Mouse (Mus musculus): Measurements from ENCODE around the gene Selenon.
A peak's percentile ranks its signal among the peaks of the same experiment; 100 is the strongest.

The Selenon gene

DNA sequence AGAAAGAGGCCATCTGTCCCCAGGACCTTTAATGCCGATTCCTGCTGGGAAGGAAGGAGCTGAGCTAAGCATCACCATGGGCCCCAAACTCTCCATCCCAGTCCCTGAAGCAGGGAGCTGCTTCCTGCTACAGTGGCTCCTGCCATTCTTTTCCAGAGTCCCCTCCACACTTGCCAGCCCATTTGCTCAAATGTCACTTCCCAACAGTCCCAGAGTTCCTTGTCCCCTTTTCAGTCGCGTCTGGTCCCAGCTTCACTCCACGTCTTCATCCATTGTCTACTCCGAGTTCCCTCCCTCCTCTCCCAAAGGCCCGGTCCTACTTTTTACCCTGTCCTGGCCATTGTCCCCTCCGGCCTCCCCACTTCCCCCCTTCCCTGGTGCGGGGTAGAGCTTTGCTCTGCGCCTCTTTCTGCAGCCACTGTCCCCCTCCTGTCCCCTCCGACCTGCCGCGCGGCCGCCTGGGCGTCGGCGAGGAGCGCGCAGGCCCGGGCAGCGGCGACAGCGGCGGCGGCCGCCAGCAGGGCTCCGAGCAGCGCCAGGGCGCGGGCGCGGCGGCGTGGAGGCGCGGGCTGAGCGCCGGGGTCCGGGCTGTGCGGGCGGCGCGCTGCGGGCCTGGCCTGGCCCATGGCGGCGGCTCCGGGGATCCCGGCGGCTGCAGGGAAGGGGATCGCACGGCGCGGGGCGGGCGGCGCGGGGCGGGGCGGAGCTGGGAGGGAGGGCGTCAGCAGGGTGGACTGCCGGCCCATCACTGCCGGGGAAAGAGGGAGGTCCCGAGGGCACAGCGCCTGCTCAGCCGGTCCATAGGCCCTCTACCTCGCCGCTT lies at the start of gene Selenon:
Gene Selenon (minus strand): TSS at position 673 of the 823 bp plus-strand sequence.
- DNase-seq = peak; percentile 77

DNA sequence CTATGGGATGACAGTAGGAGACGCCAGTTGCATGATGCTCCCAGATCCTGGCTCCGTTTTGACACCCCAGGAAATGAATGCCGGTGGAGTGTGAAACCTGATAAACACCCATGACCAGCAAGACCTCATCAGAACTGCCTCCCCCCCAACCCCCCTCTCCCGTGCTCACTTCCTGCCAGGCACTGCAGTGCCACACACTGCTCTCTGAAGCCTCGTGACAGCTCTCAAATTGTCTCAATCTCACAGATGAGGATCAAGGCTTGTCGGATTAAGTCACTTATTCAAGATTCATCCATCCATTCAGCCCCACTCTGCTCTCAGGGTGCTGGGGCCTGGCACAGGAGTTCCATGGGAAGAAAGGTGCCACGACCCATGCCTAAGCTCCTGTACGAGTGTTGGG lies 49.4 kb upstream of the Selenon start:
- DNase-seq = no peak

DNA sequence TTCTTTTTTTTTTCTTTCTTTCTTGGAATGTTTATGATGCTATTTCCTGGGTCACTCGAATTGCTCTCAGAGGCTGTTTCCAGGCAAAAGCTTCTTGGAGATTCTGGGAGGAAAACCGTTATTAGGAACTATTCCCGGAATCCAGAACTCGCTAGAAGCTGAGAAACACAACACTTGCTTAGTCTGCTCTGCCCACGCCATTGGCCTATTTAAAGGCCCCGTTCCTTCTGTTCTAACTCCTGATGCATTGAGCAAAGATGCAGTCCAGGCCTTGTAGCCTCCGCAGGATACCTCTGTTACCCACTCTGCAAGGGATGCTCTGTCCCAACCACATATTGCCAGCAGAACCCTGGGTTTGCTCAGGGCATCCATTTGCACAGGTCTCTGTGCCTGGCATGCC lies 48.8 kb upstream of the Selenon start:
- no peak for DNase-seq

DNA sequence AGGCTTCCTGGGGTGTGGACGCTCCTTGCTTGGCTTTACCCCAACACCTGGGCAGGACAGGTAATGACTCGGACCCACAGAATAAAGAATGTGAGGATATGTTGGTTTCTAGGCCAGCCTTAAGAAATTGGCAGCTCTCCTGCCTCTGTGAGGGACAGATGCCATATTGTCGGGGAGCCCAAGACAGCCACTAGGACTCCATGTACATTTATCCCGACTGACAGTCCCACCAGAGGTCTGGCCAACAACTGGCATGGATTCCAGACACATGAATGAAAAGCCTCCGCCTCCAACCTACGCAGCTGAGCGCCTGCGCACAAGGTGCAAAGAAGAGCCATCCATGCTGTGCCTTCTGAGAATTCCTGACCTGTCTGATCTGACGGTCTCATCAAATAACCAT lies 48.1 kb upstream of the Selenon start:
- no peak for DNase-seq

DNA sequence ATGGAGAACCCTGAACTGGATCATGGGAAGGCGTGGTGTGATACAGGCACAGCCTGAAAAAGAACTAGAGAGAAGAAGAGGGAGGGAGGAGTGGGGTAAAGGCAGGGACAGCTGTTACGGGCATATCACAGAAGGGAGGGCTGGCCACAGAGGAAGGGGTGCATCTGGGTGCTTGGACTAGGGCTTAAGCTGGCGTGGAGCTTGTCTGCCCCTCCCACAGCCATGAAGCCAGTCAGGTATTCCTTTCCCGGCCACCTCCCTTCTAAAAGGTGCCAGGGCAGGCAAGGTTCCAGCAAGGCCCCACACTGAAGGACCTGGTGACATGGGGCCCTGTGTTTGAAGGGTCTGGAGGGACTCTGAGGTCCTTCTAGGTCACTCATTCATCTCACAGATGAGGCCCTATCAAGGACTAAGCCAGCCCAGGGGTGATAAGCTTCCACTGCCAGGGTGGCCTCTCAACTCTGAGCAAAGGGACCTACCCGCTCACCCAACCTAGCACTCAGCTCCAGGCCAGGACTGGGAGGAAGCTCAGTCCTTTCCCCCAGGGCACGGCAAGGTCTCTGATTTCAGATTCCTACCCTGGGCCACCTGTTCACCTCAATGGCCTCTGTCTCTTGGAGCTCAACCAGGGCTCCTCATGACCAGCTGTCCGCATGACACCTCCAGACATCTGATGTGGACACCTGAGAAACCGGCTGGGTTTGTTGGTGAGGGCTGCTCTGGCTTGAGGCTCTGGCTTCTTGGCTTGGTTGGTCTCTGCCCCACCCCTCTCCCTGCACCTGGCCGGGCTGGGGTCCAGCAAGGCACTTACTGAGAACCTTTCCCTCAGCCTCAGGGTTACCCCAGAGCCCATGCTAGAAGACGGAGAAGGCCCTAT lies 45.1 kb upstream of the Selenon start:
- no peak for DNase-seq

DNA sequence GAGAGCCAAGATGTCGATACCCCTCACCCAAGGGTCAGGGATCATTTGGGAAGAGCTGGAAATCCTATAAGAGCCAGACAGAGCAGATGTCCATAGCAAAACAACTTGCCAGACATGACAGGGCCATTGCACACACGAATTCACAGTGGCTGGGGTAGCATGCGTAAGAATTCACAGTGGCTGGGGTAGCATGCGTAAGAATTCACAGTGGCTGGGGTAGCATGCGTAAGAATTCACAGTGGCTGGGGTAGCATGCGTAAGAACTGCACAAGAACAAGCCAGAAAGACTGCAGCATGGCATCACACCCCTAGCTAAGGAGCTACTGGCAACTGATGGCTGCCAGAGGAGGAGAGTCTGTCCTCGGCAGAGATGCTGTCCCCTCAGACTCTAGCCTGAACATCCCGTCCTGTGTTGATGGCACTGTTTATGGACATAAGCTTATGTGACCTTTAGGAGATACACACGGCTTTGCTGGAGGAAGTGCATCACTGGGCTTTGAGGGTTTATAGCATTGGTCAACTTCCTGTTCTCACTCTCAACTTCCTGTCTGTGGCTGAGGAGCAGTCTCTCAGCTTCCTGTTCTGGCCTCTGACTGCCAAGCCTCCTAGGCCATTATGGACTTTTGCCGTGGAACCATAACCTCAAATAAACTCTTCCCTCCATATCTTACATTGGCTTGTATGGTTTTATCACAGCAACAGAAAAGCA lies 42.9 kb upstream of the Selenon start:
- DNase-seq = no peak

DNA sequence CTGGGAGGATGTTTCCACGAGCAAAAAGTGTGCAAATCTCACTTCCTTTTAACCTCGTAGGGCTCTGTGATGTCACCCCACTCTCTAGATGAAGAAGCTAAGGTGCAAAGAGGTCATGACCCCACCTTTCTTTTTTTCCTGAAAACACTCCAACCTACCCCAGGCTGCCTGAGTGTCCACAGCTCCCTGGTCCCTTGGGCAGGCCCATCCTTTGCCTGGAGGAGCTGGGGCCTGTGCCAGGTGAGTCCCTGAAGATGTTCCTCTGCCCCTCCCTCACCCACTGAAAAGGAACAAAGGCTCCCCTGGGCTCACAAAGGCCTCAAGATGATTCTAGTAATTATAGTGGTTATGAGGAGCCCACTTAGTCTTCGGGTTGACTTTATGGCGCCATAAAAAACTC lies 40.5 kb upstream of the Selenon start:
- DNase-seq = no peak

DNA sequence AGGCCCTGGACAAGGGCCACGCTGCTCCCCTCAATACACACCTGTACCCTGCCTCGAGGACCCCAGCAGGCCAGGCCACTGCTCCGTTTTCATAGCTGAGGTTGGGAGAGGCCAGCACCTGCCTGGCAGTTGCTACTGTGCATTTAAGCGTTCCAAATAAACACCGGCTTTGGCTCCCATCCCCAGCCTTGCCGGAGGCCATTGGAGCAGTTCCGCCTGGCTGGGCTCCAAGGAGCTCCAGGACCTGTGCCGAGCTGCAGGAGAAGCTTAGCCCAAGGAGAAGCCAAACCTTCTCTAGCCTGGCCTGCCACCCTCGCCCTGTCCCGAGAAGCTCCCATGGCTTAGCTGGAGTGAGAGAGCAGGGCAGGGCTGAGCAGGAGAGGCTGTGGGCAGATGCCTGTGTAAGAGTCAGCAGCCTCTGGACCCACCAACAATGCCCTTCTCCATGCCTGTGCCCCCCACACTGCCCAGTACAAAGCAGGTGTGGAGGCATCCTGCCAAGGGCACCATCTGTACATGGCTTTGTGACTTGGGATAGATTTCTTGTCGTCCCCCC lies 39.6 kb upstream of the Selenon start:
- DNase-seq = peak; percentile 78

DNA sequence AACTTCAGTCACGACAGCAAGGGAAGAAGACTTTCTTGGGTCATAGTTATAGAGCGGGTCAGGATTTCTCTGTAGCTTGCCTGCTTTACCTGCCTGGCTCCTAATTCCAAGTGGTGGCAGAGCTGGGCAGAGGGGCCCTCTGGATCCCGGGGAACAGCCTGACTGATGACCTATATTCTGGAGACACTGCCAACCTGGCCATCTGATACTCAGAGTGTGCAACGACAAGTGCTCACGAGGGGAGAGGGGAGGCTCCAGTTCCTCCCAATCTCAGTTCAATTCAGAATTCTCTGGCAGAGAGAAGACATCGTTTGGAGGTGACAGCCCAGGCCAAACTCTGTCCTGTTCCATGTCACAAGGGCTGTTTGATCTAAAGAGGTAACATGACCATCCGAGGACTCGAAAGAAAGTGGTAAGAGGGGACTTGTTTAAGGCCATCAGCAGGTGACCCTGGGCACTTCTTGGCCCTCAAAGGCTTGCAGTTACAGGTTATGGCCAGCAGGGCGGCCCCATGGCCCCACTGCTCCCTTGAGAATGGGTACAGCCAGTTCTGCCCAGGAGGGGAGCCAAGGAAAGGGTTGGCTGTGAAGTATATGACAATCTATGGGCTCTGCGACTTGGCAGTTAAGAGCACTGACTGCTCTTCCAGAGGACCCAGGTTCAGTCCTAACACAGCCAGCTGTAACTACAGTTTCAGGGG lies 38.4 kb upstream of the Selenon start:
- DNase-seq = no peak

DNA sequence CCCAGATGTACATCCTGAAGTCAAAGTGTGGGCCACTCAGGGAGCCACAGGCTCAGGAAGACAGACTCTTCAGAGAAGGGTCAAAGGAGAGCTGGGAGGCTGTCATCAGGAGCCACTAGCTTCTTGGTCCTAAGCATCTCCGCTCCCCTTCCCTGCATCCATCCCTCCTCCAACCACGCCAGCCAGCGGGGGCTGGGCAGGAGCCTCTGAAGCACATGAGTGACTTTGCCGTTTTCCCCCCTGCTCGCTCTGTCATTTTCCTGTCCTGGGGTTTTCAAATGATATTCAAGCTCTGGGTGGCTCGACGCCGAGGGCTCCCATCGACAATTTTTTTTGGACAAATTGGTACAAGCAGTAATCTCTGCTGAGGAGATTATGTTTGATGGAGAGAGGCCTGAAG lies 37.8 kb upstream of the Selenon start:
- DNase-seq = no peak

DNA sequence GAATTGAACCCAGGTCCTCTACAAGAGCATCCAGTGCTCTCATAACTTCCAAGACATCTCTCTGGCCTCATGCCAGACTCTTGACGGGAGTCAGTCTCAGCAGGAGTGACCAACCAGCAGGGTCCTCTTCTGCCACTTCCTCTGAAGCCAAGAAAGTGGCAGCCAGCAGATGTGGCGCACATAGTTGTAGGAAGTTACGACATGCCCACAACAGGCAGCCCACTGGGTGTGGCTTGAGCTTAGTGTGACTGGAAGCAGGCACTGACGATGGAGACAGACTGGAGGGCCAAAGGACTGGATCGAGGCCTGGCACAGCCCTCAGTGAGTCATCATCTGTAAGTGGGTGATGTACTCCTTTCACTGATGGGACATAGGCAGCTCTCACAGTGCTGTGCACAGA lies 37.0 kb upstream of the Selenon start:
- DNase-seq = peak; percentile 34

DNA sequence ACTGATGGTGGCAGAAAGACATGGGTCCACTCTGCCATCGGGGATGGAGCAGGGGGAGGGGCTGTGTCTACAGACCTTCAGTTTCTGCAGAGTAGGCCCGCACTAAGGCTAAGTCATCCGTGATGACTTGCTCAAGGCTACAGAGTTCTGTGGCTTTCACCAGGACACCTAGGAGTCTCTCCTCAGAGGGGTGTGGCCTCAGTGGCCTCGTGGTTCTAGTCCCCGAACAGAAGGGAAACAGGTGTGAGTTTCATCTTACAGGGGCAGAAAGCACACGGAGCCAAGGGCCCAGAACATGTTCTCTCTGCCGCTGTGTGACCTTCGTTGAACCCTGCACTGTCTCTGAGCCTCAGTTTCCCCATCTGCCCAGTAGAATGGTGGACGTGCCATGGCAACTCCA lies 36.3 kb upstream of the Selenon start:
- DNase-seq = no peak

DNA sequence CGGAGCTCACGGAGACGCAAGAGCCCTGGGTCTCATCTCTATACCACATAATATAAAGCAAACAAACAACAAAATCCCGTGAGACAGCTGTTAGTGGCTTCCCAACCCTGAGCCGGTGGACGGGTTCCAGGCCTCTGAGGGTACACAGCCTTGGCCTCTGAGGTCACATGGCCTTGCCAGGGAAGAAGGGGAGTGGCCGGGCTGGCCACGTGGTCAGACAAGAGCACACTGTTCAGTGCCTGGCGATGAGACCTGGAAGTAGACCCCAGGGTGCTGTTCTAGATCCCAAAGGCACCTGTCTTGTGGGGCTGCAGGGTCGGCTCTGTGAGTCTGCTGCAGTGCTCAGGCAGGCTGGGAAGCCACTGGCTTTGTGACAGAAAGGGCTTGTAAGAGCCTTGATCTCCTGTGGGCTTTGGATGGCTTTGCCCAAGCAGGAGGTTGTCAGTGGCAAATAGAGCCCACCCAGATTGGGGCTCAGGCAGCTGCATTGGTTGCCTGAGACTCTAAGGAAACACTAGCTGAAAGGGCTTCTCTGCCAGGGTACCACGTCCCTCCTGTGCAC lies 35.8 kb upstream of the Selenon start:
- no peak for DNase-seq

DNA sequence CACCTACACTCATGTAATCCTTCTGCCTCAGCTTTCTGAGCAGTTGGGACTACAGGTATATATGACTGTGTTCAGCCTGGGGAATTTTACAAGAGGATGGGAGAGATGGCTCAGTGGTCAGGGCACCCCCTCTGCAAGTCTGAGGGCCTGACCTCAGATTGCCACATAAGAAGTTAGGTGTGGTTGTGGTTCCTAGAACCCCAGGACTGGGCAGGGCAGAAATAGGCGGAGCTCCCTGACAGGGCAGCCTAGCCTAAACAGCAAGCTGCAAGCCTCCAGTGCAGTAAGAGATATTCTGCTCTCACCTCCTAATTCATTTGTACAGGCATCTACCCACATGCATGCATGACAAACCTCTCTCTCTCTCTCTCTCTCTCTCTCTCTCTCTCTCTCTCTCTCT lies 34.7 kb upstream of the Selenon start:
- DNase-seq = no peak

DNA sequence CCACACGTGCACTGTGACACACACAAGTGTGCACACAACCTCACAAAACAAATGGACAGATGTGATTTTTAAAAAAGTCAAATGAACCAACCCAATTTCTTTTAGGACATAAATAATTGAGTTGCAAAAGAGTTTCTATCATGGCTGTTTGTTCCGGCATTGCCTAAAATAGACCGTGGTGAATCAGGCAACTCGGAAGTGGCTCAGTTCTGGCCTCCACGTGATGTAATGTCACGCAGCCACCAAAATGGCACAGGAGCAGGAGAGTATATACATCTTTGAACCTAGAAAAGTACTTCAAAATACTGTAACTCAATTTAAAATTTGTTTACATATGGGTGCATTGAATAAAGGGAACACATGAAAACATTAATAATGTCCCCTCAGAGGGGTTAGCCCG lies 34.2 kb upstream of the Selenon start:
- no peak for DNase-seq

DNA sequence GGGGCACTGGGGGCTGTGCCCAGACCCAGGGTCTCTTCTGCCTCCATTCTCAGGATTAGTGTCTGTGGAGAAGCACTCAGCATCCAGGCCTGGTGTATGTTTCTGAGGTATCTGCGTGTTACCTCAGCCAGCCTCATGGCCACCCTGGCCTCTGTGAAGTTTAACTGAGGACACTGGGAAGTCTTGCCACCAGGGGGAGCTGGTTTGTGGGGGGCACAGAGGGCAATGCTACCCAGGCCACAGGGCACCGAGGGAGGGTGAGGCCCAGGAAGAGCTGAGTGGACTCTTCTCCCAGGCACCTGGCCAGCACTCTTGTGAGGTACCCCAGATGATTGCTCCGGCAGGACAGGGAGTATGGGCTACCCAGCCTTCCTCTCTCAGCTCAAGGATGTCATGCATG lies 31.5 kb upstream of the Selenon start:
- DNase-seq = peak; percentile 69

DNA sequence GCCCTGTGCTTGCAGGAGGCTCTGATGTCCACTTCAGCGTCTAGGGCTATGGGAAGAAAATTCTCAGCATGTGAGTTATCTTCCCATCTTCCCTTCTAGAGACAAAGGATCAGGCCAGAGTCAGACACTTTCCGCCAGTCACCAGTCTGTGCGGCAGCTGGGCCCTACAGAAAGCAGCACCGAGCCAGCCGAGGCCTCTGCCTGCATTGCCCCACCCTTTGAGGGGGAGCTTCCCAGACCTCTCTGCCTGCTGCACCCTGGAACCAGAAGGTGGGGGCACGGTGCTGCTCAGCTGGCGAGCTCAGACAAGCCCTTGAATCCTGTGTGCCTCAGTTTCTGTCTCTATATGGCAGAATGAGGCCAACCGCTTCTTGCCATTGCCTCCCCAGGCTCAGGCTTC lies 29.4 kb upstream of the Selenon start:
- no peak for DNase-seq

DNA sequence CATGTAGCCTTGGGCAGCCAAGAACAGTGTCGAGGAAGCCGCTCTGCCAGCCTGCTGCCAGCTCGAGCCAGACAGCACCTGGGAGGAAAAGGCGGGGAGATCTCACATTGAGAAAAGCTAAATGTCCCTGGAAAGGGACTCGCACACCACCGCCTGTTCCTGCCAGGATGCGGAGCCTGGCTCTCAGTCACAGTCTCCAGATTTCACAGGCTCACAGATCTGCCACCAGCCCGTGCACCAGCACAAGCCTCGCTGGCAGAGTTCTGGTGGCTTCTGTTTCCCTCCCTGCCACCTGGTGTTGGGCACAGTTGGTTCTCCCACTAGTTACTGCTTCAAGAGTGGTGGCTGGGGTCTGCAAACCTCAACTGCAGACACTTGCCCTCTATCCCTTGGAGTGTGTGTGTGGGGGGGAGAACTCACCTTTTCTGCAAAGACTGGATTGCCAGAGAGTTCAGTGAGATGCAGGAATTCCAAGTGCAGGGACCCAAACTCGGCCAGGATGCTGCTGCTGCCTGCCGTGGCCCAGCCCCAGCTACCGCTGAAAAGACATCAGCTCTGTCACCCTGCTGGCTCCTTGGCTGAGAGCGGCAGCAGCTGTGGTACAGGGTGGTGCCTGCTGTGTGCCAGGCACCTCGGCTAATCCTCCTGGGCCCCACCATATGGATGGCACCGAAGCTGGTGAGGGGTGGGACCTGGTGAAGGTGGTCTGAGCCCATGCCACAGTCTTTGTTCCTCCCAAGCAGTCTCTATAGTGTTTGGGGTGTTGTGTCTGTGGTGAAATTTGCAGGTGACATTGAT lies 28.6 kb upstream of the Selenon start:
- DNase-seq = no peak

DNA sequence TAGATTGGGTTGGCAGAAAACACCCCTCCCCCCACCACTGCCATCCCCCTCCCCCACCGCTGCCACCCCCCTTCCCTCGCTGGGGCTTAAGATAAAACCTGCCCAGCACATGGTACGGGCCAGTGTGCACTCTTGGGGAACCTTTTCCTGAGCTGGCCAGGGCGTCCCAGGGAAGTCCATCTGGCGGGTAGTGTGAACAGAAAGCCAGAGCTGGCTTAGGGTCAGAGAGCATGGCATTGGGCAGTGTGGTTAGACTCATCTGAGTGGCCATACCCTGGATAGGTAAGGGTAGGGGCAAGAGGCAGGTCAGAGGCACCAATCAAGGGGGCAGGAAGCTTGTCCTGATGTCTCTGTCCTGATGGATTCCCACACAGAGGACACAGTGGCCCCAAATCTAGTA lies 27.7 kb upstream of the Selenon start:
- DNase-seq = no peak

DNA sequence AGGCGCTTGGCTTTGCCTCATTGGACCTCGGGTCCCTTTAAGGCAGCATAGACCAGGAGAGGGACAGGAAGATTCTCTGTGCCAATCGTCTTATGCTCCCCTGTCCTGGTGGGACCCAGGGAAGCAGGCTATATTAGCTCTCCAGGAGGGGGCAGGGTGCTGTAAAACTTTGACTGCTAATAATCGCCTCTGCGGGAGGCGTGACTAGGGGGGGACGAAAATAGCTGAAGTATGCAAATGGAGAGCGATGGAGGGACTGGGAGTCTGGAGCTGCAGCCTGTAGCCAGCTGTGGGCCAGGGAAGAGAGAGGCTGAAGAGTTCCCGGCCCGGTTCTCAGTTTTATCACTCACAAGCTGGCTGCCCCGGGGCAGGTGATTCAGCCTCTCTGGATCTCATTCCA lies 27.2 kb upstream of the Selenon start:
- DNase-seq = no peak

DNA sequence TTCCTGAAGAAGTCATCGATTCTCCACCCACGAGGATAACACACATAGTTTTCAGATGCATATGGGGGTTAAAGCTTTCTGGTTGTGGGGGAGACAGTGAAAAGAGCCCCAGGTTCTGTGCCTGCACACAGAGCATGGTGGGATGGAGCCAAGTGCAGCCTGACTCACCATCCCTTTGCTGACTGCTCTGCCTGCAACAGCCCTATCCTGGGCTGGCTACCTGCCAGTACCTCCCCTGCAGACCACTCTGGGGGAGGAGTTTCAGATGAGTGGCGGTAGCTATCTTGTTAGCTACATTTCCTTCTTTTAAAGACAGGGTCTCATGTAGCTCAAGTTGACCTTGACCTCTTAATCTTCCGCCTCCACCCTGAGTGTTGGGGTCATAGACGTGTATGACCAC lies 26.4 kb upstream of the Selenon start:
- DNase-seq = no peak

Measured in lung, postnatal 14 days (tissue).